Mouse (Mus musculus) lung, postnatal 0 days (tissue): ENCODE results near the gene Bag6. TPM values are rescaled to one million over a fixed set of nuclear protein-coding genes. Genes with fewer than 3 reads are reported as not detected.

ENCODE experiments used
- ATAC-seq: fragments of 200-750 bp; cut with Nextera tagmentation; 2 replicates; pipeline ENCODE4 v1.8.0; 2017; ENCODE audit warnings: moderate library complexity
- DNase-seq: peaks from one replicate; pipeline ENCODE4 v3.0.0-alpha.2; 2016; ENCODE audit warnings: low spot score
- H3K27ac ChIP-seq: fragments of 300-500 bp; sonication (generic); 2 replicates; pipeline ENCODE4 v1.5.1; 2014; ENCODE audit warnings: antibody characterized with exemption, mild to moderate bottlenecking, low read length, mixed read lengths
- H3K27me3 ChIP-seq: fragments of 300-500 bp; sonication (generic); replicated peaks from 2 replicates; pipeline ENCODE4 v1.6.1; 2014; ENCODE audit warnings: low read length, mixed read lengths; ENCODE audit not compliant: insufficient read depth
- H3K36me3 ChIP-seq: fragments of 300-500 bp; sonication (generic); 2 replicates; pipeline ENCODE4 v1.6.1; 2014; ENCODE audit warnings: low read length, mixed read lengths; ENCODE audit not compliant: insufficient read depth
- H3K4me1 ChIP-seq: fragments of 300-500 bp; sonication (generic); 2 replicates; pipeline ENCODE4 v1.6.1; 2014; ENCODE audit warnings: antibody characterized with exemption, low read depth, low read length, mixed read lengths; ENCODE audit not compliant: insufficient read depth
- H3K4me2 ChIP-seq: fragments of 300-500 bp; sonication (generic); replicated peaks from 2 replicates; pipeline ENCODE4 v1.6.1; 2014; ENCODE audit warnings: low read depth, mild to moderate bottlenecking, low read length, moderate library complexity, mixed read lengths
- H3K4me3 ChIP-seq: fragments of 300-500 bp; sonication (generic); 2 replicates; pipeline ENCODE4 v1.5.1; 2014; ENCODE audit warnings: low read depth, low read length
- H3K9ac ChIP-seq: fragments of 300-500 bp; sonication (generic); replicated peaks from 2 replicates; pipeline ENCODE4 v1.6.1; 2014; ENCODE audit warnings: low read depth, mild to moderate bottlenecking
- H3K9me3 ChIP-seq: fragments of 300-500 bp; sonication (generic); 2 replicates; pipeline ENCODE4 v1.6.1; 2016; ENCODE audit warnings: low read length, mixed read lengths
- CTCF ChIP-seq: IDR thresholded peaks from 2 replicates; pipeline ENCODE4 v1.5.1; 2016; ENCODE audit warnings: antibody characterized with exemption, mild to moderate bottlenecking
- EP300 ChIP-seq: IDR thresholded peaks from 2 replicates; pipeline ENCODE4 v1.6.1; 2016; ENCODE audit warnings: antibody characterized with exemption, mild to moderate bottlenecking, control low read depth
- WGBS: fragments of 180-500 bp; shearing (Covaris S2); extraction: QIAGEN DNeasy Blood & Tissue Kit; methylation state at CpG from one replicate; pipeline ENCODE4 v1.1.7; 2014; 5-methylcytosine and 5-hydroxymethylcytosine counted together
- polyA plus RNA-seq: library from polyadenylated mRNA; unstranded; fragments of >200 nt; fragmentation: Nextera tagmentation; extraction: Ambion mirVana; gene quantifications from 2 replicates; pipeline ENCODE4 v1.2.1, GENCODE M21; 2015

Gene Bag6
- polyA plus RNA-seq, 1 experiment from 2014 or later = 34.8 TPM

GRCm38 (mm10) chr17:35141971-35142370 lies 7.0 kb downstream of the Bag6 start:
- Histone ChIP-seq H3K27ac (no peak overlapping the region), H3K27me3 (no peaks in the 10 kb centered on the region), H3K9me3 (no peaks in the 10 kb centered on the region), H3K4me2 (no peak overlapping the region), H3K4me3 (no peak overlapping the region), H3K36me3 (peaks cover 74% of the 10 kb centered on the region), H3K9ac (no peak overlapping the region), H3K4me1 (no peaks in the 10 kb centered on the region; the same call in 1 of the 2 replicates)
- WGBS = 81% methylated on average over 6 of the region's 6 CpGs
- no peak for DNase-seq
- no peak for TF ChIP-seq CTCF
- TF ChIP-seq EP300 = no peak
- no peak for ATAC-seq

DNA sequence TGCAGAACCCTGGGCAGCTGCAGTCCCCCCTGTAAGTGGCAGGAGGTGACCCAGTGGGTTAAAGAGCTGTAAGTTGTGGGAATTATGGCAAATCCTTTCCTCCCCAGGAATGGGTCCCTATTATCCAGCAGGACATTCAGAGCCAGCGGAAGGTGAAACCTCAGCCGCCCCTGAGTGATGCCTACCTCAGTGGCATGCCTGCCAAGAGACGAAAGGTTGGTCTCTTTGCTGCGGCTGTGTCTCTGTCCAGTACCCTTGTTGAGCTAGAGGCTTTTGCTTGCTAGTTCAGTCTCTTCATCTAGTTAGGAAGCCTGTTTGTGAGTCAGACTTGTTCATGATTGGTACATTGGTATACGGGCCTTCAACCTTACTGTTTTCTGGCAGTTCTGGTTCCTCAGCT lies 11.2 kb downstream of the Bag6 start:
- no peak for ATAC-seq
- Histone ChIP-seq H3K4me2 (no peak overlapping the region), H3K4me3 (no peak overlapping the region), H3K4me1 (no peaks in the 10 kb centered on the region), H3K9me3 (no peaks in the 10 kb centered on the region), H3K27ac (no peak overlapping the region), H3K36me3 (peaks cover 71% of the 10 kb centered on the region), H3K9ac (no peak overlapping the region), H3K27me3 (no peaks in the 10 kb centered on the region)
- no peak for TF ChIP-seq EP300
- no peak for TF ChIP-seq CTCF
- no peak for DNase-seq
- 83% methylated on average over 5 of the region's 5 CpGs for WGBS

DNA sequence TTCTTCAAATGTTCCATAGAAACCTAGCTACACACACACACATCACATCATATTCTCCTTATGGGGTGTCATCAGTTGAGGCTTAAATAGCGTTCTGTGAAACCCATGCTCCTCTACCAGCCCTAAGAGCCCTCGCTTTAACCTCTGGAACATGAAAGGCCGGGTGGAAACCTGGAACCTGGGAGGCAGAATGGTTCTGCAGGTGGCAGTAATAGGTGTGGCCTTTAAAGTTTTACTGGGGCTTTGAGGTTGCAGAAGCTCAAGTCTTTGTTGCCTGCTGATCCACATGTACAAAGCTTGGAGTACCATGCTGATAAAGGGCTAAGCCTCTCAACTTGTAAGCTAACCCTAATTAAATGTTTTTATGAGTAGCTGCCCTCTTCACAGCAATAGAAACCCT lies 12.4 kb downstream of the Bag6 start:
- H3K27me3 ChIP-seq = no peaks in the 10 kb centered on the region
- H3K4me2 ChIP-seq = no peak overlapping the region
- 63% methylated on average over 3 of the region's 3 CpGs for WGBS
- no peak overlapping the region for H3K27ac ChIP-seq
- H3K36me3 ChIP-seq = peaks cover 69% of the 10 kb centered on the region
- no peak overlapping the region for H3K4me3 ChIP-seq
- no peaks in the 10 kb centered on the region for H3K4me1 ChIP-seq
- H3K9me3 ChIP-seq = no peaks in the 10 kb centered on the region
- no peak for DNase-seq
- no peak for ATAC-seq
- H3K9ac ChIP-seq = no peak overlapping the region
- TF ChIP-seq EP300 = no peak
- TF ChIP-seq CTCF = no peak

DNA sequence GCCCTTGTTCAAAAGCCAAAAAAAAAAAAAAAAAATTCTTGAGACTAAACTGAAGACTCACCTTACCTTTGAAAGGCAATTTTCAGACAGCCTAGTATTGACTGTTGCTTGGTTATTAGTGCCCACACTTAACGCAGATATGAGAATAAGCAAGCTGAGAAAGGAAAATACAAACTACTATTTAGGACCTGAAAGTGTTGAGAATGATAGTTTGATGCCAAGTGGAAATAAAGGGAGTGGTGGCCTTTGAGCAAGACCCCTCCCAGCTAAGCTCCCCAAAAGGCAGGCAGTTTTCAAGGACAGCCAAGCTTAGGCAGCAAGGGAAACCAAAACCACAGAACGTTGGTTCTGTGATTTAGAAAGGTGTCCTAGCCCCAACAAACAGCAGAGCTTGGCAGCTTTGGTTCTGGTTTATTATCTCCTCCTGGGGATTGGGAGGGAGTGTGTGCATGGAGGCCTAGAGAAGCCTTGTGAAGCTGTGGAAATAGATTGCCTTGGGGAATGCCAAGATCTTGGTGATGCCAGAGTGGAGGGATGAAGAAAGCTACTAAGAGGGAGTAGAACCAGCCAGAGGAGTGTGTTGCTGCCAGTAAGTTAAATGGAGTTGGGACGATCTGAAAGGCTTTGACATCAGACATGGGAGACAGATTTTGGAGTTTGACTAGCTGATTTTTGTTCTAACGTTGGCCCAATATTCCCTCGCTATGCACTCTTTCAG lies 13.1 kb downstream of the Bag6 start:
- no peak overlapping the region for H3K27ac ChIP-seq
- H3K9ac ChIP-seq = no peak overlapping the region

GRCm38 (mm10) chr17:35152121-35152520 lies 17.1 kb downstream of the Bag6 start:
- 96% methylated on average over 4 of the region's 4 CpGs for WGBS
- ATAC-seq (no peak), DNase-seq (no peak)
- TF ChIP-seq EP300 (no peak), CTCF (no peak)
- Histone ChIP-seq H3K9me3 (no peaks in the 10 kb centered on the region), H3K4me1 (no peaks in the 10 kb centered on the region), H3K27ac (no peak overlapping the region), H3K36me3 (peaks cover 74% of the 10 kb centered on the region), H3K27me3 (no peaks in the 10 kb centered on the region), H3K4me2 (no peak overlapping the region), H3K9ac (no peak overlapping the region), H3K4me3 (no peak overlapping the region)

More for the DNA sequence above, 13.1 kb downstream of the Bag6 start:
- ATAC-seq (no peak), DNase-seq (no peak)
- no peaks in the 10 kb centered on the region for H3K4me1 ChIP-seq
- 55% methylated on average over 5 of the region's 5 CpGs for WGBS
- H3K4me2 ChIP-seq = no peak overlapping the region
- no peaks in the 10 kb centered on the region for H3K27me3 ChIP-seq
- TF ChIP-seq CTCF (no peak), EP300 (no peak)
- H3K9me3 ChIP-seq = no peaks in the 10 kb centered on the region
- H3K4me3 ChIP-seq = no peak overlapping the region
- peaks cover 69% of the 10 kb centered on the region for H3K36me3 ChIP-seq

DNA sequence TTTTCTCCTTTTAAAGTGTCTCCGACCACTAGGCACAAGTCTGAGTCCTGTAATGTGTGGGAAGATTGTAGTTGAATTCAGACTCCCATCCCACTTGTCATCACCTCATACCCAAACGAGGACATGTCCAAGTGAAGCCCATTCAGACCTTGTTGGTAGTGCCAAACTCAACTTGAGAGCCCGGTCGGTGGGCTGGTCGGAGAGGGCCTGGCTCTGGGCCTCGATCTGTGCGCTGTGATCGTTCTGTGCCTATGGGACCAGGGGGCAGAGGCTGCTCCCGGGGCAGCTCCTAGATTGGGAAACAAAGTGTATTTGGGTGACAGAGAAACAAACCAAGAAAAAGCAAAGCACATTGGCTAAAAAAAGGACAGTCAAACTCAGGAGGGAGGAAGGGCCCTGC lies 18.1 kb downstream of the Bag6 start:
- ATAC-seq = no peak

GRCm38 (mm10) chr17:35153931-35154330 lies 19.0 kb downstream of the Bag6 start:
- Histone ChIP-seq H3K9ac (no peak overlapping the region), H3K27ac (no peak overlapping the region)
- 79% methylated on average over 4 of the region's 4 CpGs for WGBS

More for the DNA sequence above, 18.1 kb downstream of the Bag6 start:
- no peaks in the 10 kb centered on the region for H3K27me3 ChIP-seq
- 83% methylated on average over 9 of the region's 9 CpGs for WGBS
- TF ChIP-seq CTCF = no peak
- no peak for TF ChIP-seq EP300
- H3K27ac ChIP-seq = no peak overlapping the region
- no peak overlapping the region for H3K4me3 ChIP-seq
- no peaks in the 10 kb centered on the region for H3K4me1 ChIP-seq
- H3K4me2 ChIP-seq = no peak overlapping the region
- H3K36me3 ChIP-seq = peaks cover 81% of the 10 kb centered on the region
- no peak overlapping the region for H3K9ac ChIP-seq
- no peaks in the 10 kb centered on the region for H3K9me3 ChIP-seq
- DNase-seq = no peak

More at GRCm38 (mm10) chr17:35153931-35154330, 19.0 kb downstream of the Bag6 start:
- DNase-seq (no peak), ATAC-seq (no peak)
- Histone ChIP-seq H3K4me2 (no peak overlapping the region), H3K36me3 (peaks cover 89% of the 10 kb centered on the region), H3K9me3 (no peaks in the 10 kb centered on the region), H3K4me1 (no peaks in the 10 kb centered on the region), H3K4me3 (no peak overlapping the region), H3K27me3 (no peaks in the 10 kb centered on the region)
- TF ChIP-seq CTCF (no peak), EP300 (no peak)
